Mouse (Mus musculus): ENCODE results near the gene Pfkfb3. TPM values are rescaled to one million over a fixed set of nuclear protein-coding genes. Genes with fewer than 3 reads are reported as not detected.
A peak's percentile ranks its signal among the peaks of the same experiment; 100 is the strongest.

Gene Pfkfb3
- polyA plus RNA-seq, 1 experiment from 2014 or later = 23.4 TPM

- H3K9me3 ChIP-seq = no peaks in the 10 kb centered on the region
- no peak overlapping the region for H3K9ac ChIP-seq (replicated peaks)
- no peak overlapping the region for H3K4me2 ChIP-seq (replicated peaks)
- 93% methylated on average over 7 of the region's 7 CpGs for WGBS
- no peaks in the 10 kb centered on the region for H3K27me3 ChIP-seq
- H3K36me3 ChIP-seq = no peaks in the 10 kb centered on the region
- no peak overlapping the region for H3K4me3 ChIP-seq (replicated peaks)
- H3K27ac ChIP-seq = no peak overlapping the region
- ATAC-seq = no peak
- no peaks in the 10 kb centered on the region for H3K4me1 ChIP-seq (replicated peaks)
Measured at GRCm38 (mm10) chr2:11521758-11522157, 32.1 kb downstream of the Pfkfb3 start.

- H3K4me2 ChIP-seq (replicated peaks) = no peak overlapping the region
- no peak for ATAC-seq
- no peaks in the 10 kb centered on the region for H3K4me1 ChIP-seq (replicated peaks)
- no peaks in the 10 kb centered on the region for H3K27me3 ChIP-seq
- H3K4me3 ChIP-seq (replicated peaks) = no peak overlapping the region
- 80% methylated on average over 9 of the region's 9 CpGs for WGBS
- no peaks in the 10 kb centered on the region for H3K36me3 ChIP-seq
- no peaks in the 10 kb centered on the region for H3K9me3 ChIP-seq
- no peak overlapping the region for H3K27ac ChIP-seq
- H3K9ac ChIP-seq (replicated peaks) = no peak overlapping the region
Measured at GRCm38 (mm10) chr2:11520786-11521185, 33.1 kb downstream of the Pfkfb3 start.

- Histone ChIP-seq H3K36me3 (no peaks in the 10 kb centered on the region), H3K9me3 (no peaks in the 10 kb centered on the region), H3K27ac (no peak overlapping the region), H3K4me2 (replicated peaks) (no peak overlapping the region), H3K4me3 (replicated peaks) (no peak overlapping the region), H3K9ac (replicated peaks) (no peak overlapping the region), H3K27me3 (no peaks in the 10 kb centered on the region), H3K4me1 (replicated peaks) (no peaks in the 10 kb centered on the region)
- WGBS = 93% methylated on average over 3 of the region's 3 CpGs
- no peak for ATAC-seq
Measured at GRCm38 (mm10) chr2:11515828-11516227, 38.0 kb downstream of the Pfkfb3 start.

- ATAC-seq = no peak
- no peak overlapping the region for H3K9ac ChIP-seq (replicated peaks)
- H3K27me3 ChIP-seq = no peaks in the 10 kb centered on the region
- no peak overlapping the region for H3K27ac ChIP-seq
- WGBS = 78% methylated on average over 18 of the region's 18 CpGs
- H3K4me3 ChIP-seq (replicated peaks) = no peak overlapping the region
- no peaks in the 10 kb centered on the region for H3K36me3 ChIP-seq
- H3K4me1 ChIP-seq (replicated peaks) = no peaks in the 10 kb centered on the region
- H3K4me2 ChIP-seq (replicated peaks) = no peak overlapping the region
- H3K9me3 ChIP-seq = no peaks in the 10 kb centered on the region
Measured at GRCm38 (mm10) chr2:11513057-11513967, 40.6 kb downstream of the Pfkfb3 start.

- ATAC-seq = no peak
- Histone ChIP-seq H3K4me1 (replicated peaks) (no peaks in the 10 kb centered on the region), H3K9me3 (no peaks in the 10 kb centered on the region), H3K9ac (replicated peaks) (no peak overlapping the region), H3K27ac (no peak overlapping the region), H3K36me3 (no peaks in the 10 kb centered on the region), H3K4me3 (replicated peaks) (no peak overlapping the region), H3K27me3 (no peaks in the 10 kb centered on the region), H3K4me2 (replicated peaks) (no peak overlapping the region)
- 94% methylated on average over 1 of the region's 1 CpGs for WGBS
Measured at GRCm38 (mm10) chr2:11512127-11512526, 41.8 kb downstream of the Pfkfb3 start.

GRCm38 (mm10) chr2:11503736-11504135 is 50.1 kb downstream of the Pfkfb3 start:
- H3K27me3 ChIP-seq = peaks cover 19% of the 10 kb centered on the region
- peaks cover 34% of the 10 kb centered on the region for H3K4me1 ChIP-seq (replicated peaks)
- H3K36me3 ChIP-seq = no peaks in the 10 kb centered on the region
- peak overlapping the region; percentile 60 for H3K4me3 ChIP-seq (replicated peaks)
- no peak for ATAC-seq
- 27% methylated on average over 7 of the region's 7 CpGs for WGBS
- no peaks in the 10 kb centered on the region for H3K9me3 ChIP-seq
- no peak overlapping the region for H3K27ac ChIP-seq
- peak overlapping the region; percentile 73 for H3K4me2 ChIP-seq (replicated peaks)
- H3K9ac ChIP-seq (replicated peaks) = peak overlapping the region; percentile 56; the same call in 1 of the 2 replicates

GRCm38 (mm10) chr2:11502901-11503431 is 50.9 kb downstream of the Pfkfb3 start:
- Histone ChIP-seq H3K9ac (replicated peaks) (peak overlapping the region; percentile 56), H3K4me1 (replicated peaks) (peaks cover 41% of the 10 kb centered on the region), H3K9me3 (no peaks in the 10 kb centered on the region), H3K36me3 (no peaks in the 10 kb centered on the region), H3K27ac (no peak overlapping the region), H3K4me2 (replicated peaks) (peak overlapping the region; percentile 73), H3K4me3 (replicated peaks) (peak overlapping the region; percentile 60), H3K27me3 (peaks cover 19% of the 10 kb centered on the region)
- ATAC-seq = peak; percentile 47
- WGBS = 0% methylated on average over 38 of the region's 39 CpGs

GRCm38 (mm10) chr2:11502255-11502765 is 51.6 kb downstream of the Pfkfb3 start:
- Histone ChIP-seq H3K4me1 (replicated peaks) (peaks cover 41% of the 10 kb centered on the region), H3K27me3 (peaks cover 19% of the 10 kb centered on the region), H3K4me2 (replicated peaks) (peak overlapping the region; percentile 73), H3K9me3 (no peaks in the 10 kb centered on the region), H3K4me3 (replicated peaks) (peak overlapping the region; percentile 60), H3K36me3 (no peaks in the 10 kb centered on the region), H3K9ac (replicated peaks) (peak overlapping the region; percentile 56), H3K27ac (no peak overlapping the region)
- ATAC-seq = peak; percentile 57
- WGBS = 1% methylated on average over 15 of the region's 15 CpGs

- peak overlapping the region; percentile 60 for H3K4me3 ChIP-seq (replicated peaks)
- H3K9me3 ChIP-seq = no peaks in the 10 kb centered on the region
- peaks cover 41% of the 10 kb centered on the region for H3K4me1 ChIP-seq (replicated peaks)
- H3K27ac ChIP-seq = peak overlapping the region; percentile 92
- H3K4me2 ChIP-seq (replicated peaks) = peak overlapping the region; percentile 73
- WGBS = under 1% methylated on average over 76 of the region's 76 CpGs
- H3K9ac ChIP-seq (replicated peaks) = peak overlapping the region; percentile 69
- ATAC-seq = peak; percentile 87
- H3K36me3 ChIP-seq = no peaks in the 10 kb centered on the region
- H3K27me3 ChIP-seq = peaks cover 19% of the 10 kb centered on the region
Measured at GRCm38 (mm10) chr2:11501301-11502254, 52.3 kb downstream of the Pfkfb3 start.

- Histone ChIP-seq H3K36me3 (no peaks in the 10 kb centered on the region), H3K27ac (peak overlapping the region; percentile 92), H3K4me3 (replicated peaks) (peak overlapping the region; percentile 60), H3K9ac (replicated peaks) (peak overlapping the region; percentile 69), H3K4me2 (replicated peaks) (peak overlapping the region; percentile 73), H3K27me3 (peaks cover 19% of the 10 kb centered on the region), H3K9me3 (no peaks in the 10 kb centered on the region), H3K4me1 (replicated peaks) (peaks cover 44% of the 10 kb centered on the region)
- ATAC-seq = peak; percentile 18; the same call in 1 of the 2 replicates
- WGBS = 5% methylated on average over 8 of the region's 8 CpGs
Measured at GRCm38 (mm10) chr2:11500666-11501065, 53.2 kb downstream of the Pfkfb3 start.

- H3K4me1 ChIP-seq (replicated peaks) = peaks cover 40% of the 10 kb centered on the region
- no peaks in the 10 kb centered on the region for H3K27me3 ChIP-seq
- peaks cover 21% of the 10 kb centered on the region for H3K36me3 ChIP-seq
- 97% methylated on average over 3 of the region's 3 CpGs for WGBS
- H3K9me3 ChIP-seq = no peaks in the 10 kb centered on the region
- H3K27ac ChIP-seq = no peak overlapping the region
- no peak for ATAC-seq
- no peak overlapping the region for H3K4me3 ChIP-seq (replicated peaks)
- H3K4me2 ChIP-seq (replicated peaks) = no peak overlapping the region
- H3K9ac ChIP-seq (replicated peaks) = no peak overlapping the region
Measured at GRCm38 (mm10) chr2:11496601-11497031, 57.3 kb downstream of the Pfkfb3 start.
